Mouse (Mus musculus): ENCODE data around the gene Rin2. TPM values are rescaled to one million over a fixed set of nuclear protein-coding genes. Genes with fewer than 3 reads are reported as not detected.

The Rin2 gene
- polyA plus RNA-seq, 1 experiment = 4.4 TPM

- no peak overlapping the region for H3K4me2 ChIP-seq (ENCODE audit: low read depth)
- H3ac ChIP-seq (ENCODE audit: control insufficient read depth, insufficient read length) = no peak overlapping the region
- H3K27me3 ChIP-seq (ENCODE audit: control insufficient read depth, insufficient read depth, insufficient read length) = no peaks in the 10 kb centered on the region
- no peak overlapping the region for H3K4me3 ChIP-seq
- no peaks in the 10 kb centered on the region for H3K79me2 ChIP-seq (ENCODE audit: control insufficient read depth, insufficient read depth)
- H3K36me3 ChIP-seq (ENCODE audit: control insufficient read depth, insufficient read depth) = no peaks in the 10 kb centered on the region
- no peak for TF ChIP-seq MYOG (IDR thresholded peaks at IDR 0.05; ENCODE audit: control insufficient read depth in 1 of 3, insufficient read depth in 1 of 3, insufficient read length in 2 of 3, low read depth in 2 of 3)
- no peak for TF ChIP-seq SRF (IDR thresholded peaks at IDR 0.05; ENCODE audit: control insufficient read depth, insufficient read length, low read depth)
- TF ChIP-seq POLR2A (IDR thresholded peaks at IDR 0.05; ENCODE audit: insufficient read length, low read depth) = no peak
- TF ChIP-seq REST (IDR thresholded peaks at IDR 0.05; ENCODE audit: insufficient read depth, insufficient read length) = no peak
- TF ChIP-seq CEBPB (IDR thresholded peaks at IDR 0.05; ENCODE audit: insufficient read depth, poor library complexity, severe bottlenecking) = no peak
- no peak for TF ChIP-seq TCF3 (IDR thresholded peaks at IDR 0.05; ENCODE audit: insufficient read length, low read depth)
- no peak for TF ChIP-seq E2F4 (IDR thresholded peaks at IDR 0.05; ENCODE audit: insufficient read depth)
- no peak for TF ChIP-seq POLR2AphosphoS2 (IDR thresholded peaks at IDR 0.05; ENCODE audit: insufficient read length, low read depth)
Observed at GRCm38 (mm10) chr2:145846595-145846994, 171.6 kb downstream of the Rin2 start.

GRCm38 (mm10) chr2:145849170-145849905 lies 174.3 kb downstream of the Rin2 start:
- TF ChIP-seq CEBPB (IDR thresholded peaks at IDR 0.05; ENCODE audit: insufficient read depth, poor library complexity, severe bottlenecking) (no peak), USF1 (IDR thresholded peaks at IDR 0.05; ENCODE audit: low read depth) (no peak), MAX (IDR thresholded peaks at IDR 0.05; ENCODE audit: low read depth) (no peak), TCF3 (IDR thresholded peaks at IDR 0.05; ENCODE audit: insufficient read length, low read depth) (no peak), MYOD1 (IDR thresholded peaks at IDR 0.05; ENCODE audit: control insufficient read depth in 1 of 3, insufficient read length in 2 of 3, low read depth in 2 of 3) (no peak), TCF12 (IDR thresholded peaks at IDR 0.05; ENCODE audit: insufficient read depth, poor library complexity, severe bottlenecking) (no peak), REST (IDR thresholded peaks at IDR 0.05; ENCODE audit: insufficient read depth, insufficient read length) (no peak)
- no peak overlapping the region for H3ac ChIP-seq (ENCODE audit: control insufficient read depth, insufficient read length)
- no peaks in the 10 kb centered on the region for H3K27me3 ChIP-seq (ENCODE audit: control insufficient read depth, insufficient read depth, insufficient read length)
- H3K4me3 ChIP-seq = no peak overlapping the region
- H3K36me3 ChIP-seq (ENCODE audit: control insufficient read depth, insufficient read depth) = no peaks in the 10 kb centered on the region
- no peak overlapping the region for H3K4me2 ChIP-seq (ENCODE audit: low read depth)
- no peaks in the 10 kb centered on the region for H3K79me2 ChIP-seq (ENCODE audit: control insufficient read depth, insufficient read depth)

GRCm38 (mm10) chr2:145850779-145851178 lies 175.8 kb downstream of the Rin2 start:
- Histone ChIP-seq H3K4me2 (ENCODE audit: low read depth) (no peak overlapping the region), H3K36me3 (ENCODE audit: control insufficient read depth, insufficient read depth) (no peaks in the 10 kb centered on the region), H3ac (ENCODE audit: control insufficient read depth, insufficient read length) (no peak overlapping the region), H3K4me3 (no peak overlapping the region), H3K79me2 (ENCODE audit: control insufficient read depth, insufficient read depth) (no peaks in the 10 kb centered on the region), H3K27me3 (ENCODE audit: control insufficient read depth, insufficient read depth, insufficient read length) (no peaks in the 10 kb centered on the region)
- TF ChIP-seq TCF12 (IDR thresholded peaks at IDR 0.05; ENCODE audit: insufficient read depth, poor library complexity, severe bottlenecking) (no peak), USF1 (IDR thresholded peaks at IDR 0.05; ENCODE audit: low read depth) (no peak), POLR2AphosphoS2 (IDR thresholded peaks at IDR 0.05; ENCODE audit: insufficient read length, low read depth) (no peak), TCF3 (IDR thresholded peaks at IDR 0.05; ENCODE audit: insufficient read length, low read depth) (no peak), POLR2A (IDR thresholded peaks at IDR 0.05; ENCODE audit: insufficient read length, low read depth) (no peak), MAX (IDR thresholded peaks at IDR 0.05; ENCODE audit: low read depth) (no peak), E2F4 (IDR thresholded peaks at IDR 0.05; ENCODE audit: insufficient read depth) (no peak), CEBPB (IDR thresholded peaks at IDR 0.05; ENCODE audit: insufficient read depth, poor library complexity, severe bottlenecking) (no peak), REST (IDR thresholded peaks at IDR 0.05; ENCODE audit: insufficient read depth, insufficient read length) (no peak), SRF (IDR thresholded peaks at IDR 0.05; ENCODE audit: control insufficient read depth, insufficient read length, low read depth) (no peak), MYOG (IDR thresholded peaks at IDR 0.05; ENCODE audit: control insufficient read depth in 1 of 3, insufficient read depth in 1 of 3, insufficient read length in 2 of 3, low read depth in 2 of 3) (no peak), MYOD1 (IDR thresholded peaks at IDR 0.05; ENCODE audit: control insufficient read depth in 1 of 3, insufficient read length in 2 of 3, low read depth in 2 of 3) (no peak)

- Histone ChIP-seq H3K79me2 (ENCODE audit: control insufficient read depth, insufficient read depth) (peaks cover under 1% of the 10 kb centered on the region), H3K4me2 (ENCODE audit: low read depth) (no peak overlapping the region), H3K4me3 (no peak overlapping the region), H3K27me3 (ENCODE audit: control insufficient read depth, insufficient read depth, insufficient read length) (no peaks in the 10 kb centered on the region), H3K36me3 (ENCODE audit: control insufficient read depth, insufficient read depth) (no peaks in the 10 kb centered on the region), H3ac (ENCODE audit: control insufficient read depth, insufficient read length) (no peak overlapping the region)
- no peak for TF ChIP-seq REST (IDR thresholded peaks at IDR 0.05; ENCODE audit: insufficient read depth, insufficient read length)
- TF ChIP-seq USF1 (IDR thresholded peaks at IDR 0.05; ENCODE audit: low read depth) = no peak
- no peak for TF ChIP-seq TCF3 (IDR thresholded peaks at IDR 0.05; ENCODE audit: insufficient read length, low read depth)
- no peak for TF ChIP-seq MYOG (IDR thresholded peaks at IDR 0.05; ENCODE audit: control insufficient read depth in 1 of 3, insufficient read depth in 1 of 3, insufficient read length in 2 of 3, low read depth in 2 of 3)
- no peak for TF ChIP-seq SRF (IDR thresholded peaks at IDR 0.05; ENCODE audit: control insufficient read depth, insufficient read length, low read depth)
- TF ChIP-seq E2F4 (IDR thresholded peaks at IDR 0.05; ENCODE audit: insufficient read depth) = no peak
- TF ChIP-seq CEBPB (IDR thresholded peaks at IDR 0.05; ENCODE audit: insufficient read depth, poor library complexity, severe bottlenecking) = no peak
- TF ChIP-seq POLR2AphosphoS2 (IDR thresholded peaks at IDR 0.05; ENCODE audit: insufficient read length, low read depth) = no peak
- TF ChIP-seq MAX (IDR thresholded peaks at IDR 0.05; ENCODE audit: low read depth) = no peak
- no peak for TF ChIP-seq MYOD1 (IDR thresholded peaks at IDR 0.05; ENCODE audit: control insufficient read depth in 1 of 3, insufficient read length in 2 of 3, low read depth in 2 of 3)
- TF ChIP-seq POLR2A (IDR thresholded peaks at IDR 0.05; ENCODE audit: insufficient read length, low read depth) = no peak
- no peak for TF ChIP-seq TCF12 (IDR thresholded peaks at IDR 0.05; ENCODE audit: insufficient read depth, poor library complexity, severe bottlenecking)
Observed at GRCm38 (mm10) chr2:145855831-145856230, 180.8 kb downstream of the Rin2 start.
